Mouse (Mus musculus) liver, embryonic 16.5 days (tissue): ENCODE results near the gene Mto1. TPM values are rescaled to one million over a fixed set of nuclear protein-coding genes. Genes with fewer than 3 reads are reported as not detected.
"Not testable (repeated sequence)": the region's sequence is repeated elsewhere in the genome, so short reads cannot be mapped to it uniquely, and the experiment has no call there.

Source experiments
- ATAC-seq: fragments of 200-750 bp; cut with Nextera tagmentation; 2 replicates; pipeline ENCODE4 v1.8.0; 2017; ENCODE audit warnings: low read depth, mild to moderate bottlenecking, moderate number of reproducible peaks, moderate library complexity
- H3K27ac ChIP-seq: fragments of 300-500 bp; sonication (generic); 2 replicates; pipeline ENCODE4 v1.5.1; 2014; ENCODE audit warnings: mild to moderate bottlenecking, low read length
- H3K27me3 ChIP-seq: fragments of 300-500 bp; sonication (generic); 2 replicates; pipeline ENCODE4 v1.6.1; 2014; ENCODE audit warnings: low read depth, low read length, mixed read lengths; ENCODE audit not compliant: control insufficient read depth, insufficient read depth
- H3K36me3 ChIP-seq: fragments of 300-500 bp; sonication (generic); 2 replicates; pipeline ENCODE4 v1.6.1; 2014; ENCODE audit warnings: mild to moderate bottlenecking; ENCODE audit not compliant: control insufficient read depth, insufficient read depth
- H3K4me1 ChIP-seq: fragments of 300-500 bp; sonication (generic); 2 replicates; pipeline ENCODE4 v1.6.1; 2014; ENCODE audit warnings: low read depth, low read length, mixed read lengths; ENCODE audit not compliant: control insufficient read depth
- H3K4me2 ChIP-seq: fragments of 300-500 bp; sonication (generic); 2 replicates; pipeline ENCODE4 v1.6.1; 2014; ENCODE audit warnings: low read depth, low read length, mixed read lengths
- H3K4me3 ChIP-seq: fragments of 300-500 bp; sonication (generic); 2 replicates; pipeline ENCODE4 v1.5.1; 2014; ENCODE audit warnings: low read depth, mild to moderate bottlenecking, low read length
- H3K9ac ChIP-seq: fragments of 300-500 bp; sonication (generic); 2 replicates; pipeline ENCODE4 v1.6.1; 2014; ENCODE audit warnings: low read depth, low read length
- H3K9me3 ChIP-seq: fragments of 300-500 bp; sonication (generic); replicated peaks from 2 replicates; pipeline ENCODE4 v1.6.1; 2016; ENCODE audit warnings: low read length; ENCODE audit not compliant: control insufficient read depth
- WGBS: fragments of 180-500 bp; shearing (Covaris S2); extraction: QIAGEN DNeasy Blood & Tissue Kit; methylation state at CpG from one replicate; pipeline ENCODE4 v1.1.7; 2014; ENCODE audit not compliant: insufficient replicate concordance; 5-methylcytosine and 5-hydroxymethylcytosine counted together
- polyA plus RNA-seq: library from polyadenylated mRNA; unstranded; fragments of >200 nt; fragmentation: Nextera tagmentation; extraction: Ambion mirVana; gene quantifications from 2 replicates; pipeline ENCODE4 v1.2.1, GENCODE M21; 2015

Gene Mto1
- polyA plus RNA-seq, 1 experiment from 2014 or later = 17.9 TPM

GRCm38 (mm10) chr9:78479308-78479707, 31.3 kb downstream of the Mto1 start:
- H3K27ac ChIP-seq = peak overlapping the region; percentile 33; the same call in 1 of the 2 replicates
- not testable (repeated sequence) for ATAC-seq, H3K9me3 ChIP-seq, H3K27me3 ChIP-seq
- peaks cover 30% of the 10 kb centered on the region for H3K36me3 ChIP-seq
- peak overlapping the region; percentile 95 for H3K4me3 ChIP-seq
- WGBS = 26% methylated on average over 8 of the region's 8 CpGs
- peak overlapping the region; percentile 52 for H3K9ac ChIP-seq
- H3K4me1 ChIP-seq = peaks cover 12% of the 10 kb centered on the region
- peak overlapping the region; percentile 94 for H3K4me2 ChIP-seq

GRCm38 (mm10) chr9:78480227-78480626, 32.2 kb downstream of the Mto1 start:
- peak overlapping the region; percentile 97 for H3K27ac ChIP-seq
- not testable (repeated sequence) for ATAC-seq, H3K27me3 ChIP-seq, H3K9me3 ChIP-seq
- H3K36me3 ChIP-seq = peaks cover 30% of the 10 kb centered on the region
- peak overlapping the region; percentile 97 for H3K9ac ChIP-seq
- peaks cover 12% of the 10 kb centered on the region for H3K4me1 ChIP-seq
- peak overlapping the region; percentile 94 for H3K4me2 ChIP-seq
- 0% methylated on average over 13 of the region's 13 CpGs for WGBS
- H3K4me3 ChIP-seq = peak overlapping the region; percentile 95

GRCm38 (mm10) chr9:78480706-78481358, 32.8 kb downstream of the Mto1 start:
- Histone ChIP-seq H3K9ac (peak overlapping the region; percentile 97), H3K9me3 (no peaks in the 10 kb centered on the region), H3K27ac (peak overlapping the region; percentile 97), H3K4me2 (peak overlapping the region; percentile 94), H3K36me3 (peaks cover 30% of the 10 kb centered on the region), H3K4me3 (peak overlapping the region; percentile 95), H3K27me3 (no peaks in the 10 kb centered on the region), H3K4me1 (peaks cover 12% of the 10 kb centered on the region)
- under 1% methylated on average over 46 of the region's 46 CpGs for WGBS
- peak; percentile 33 for ATAC-seq

GRCm38 (mm10) chr9:78481423-78482331, 33.7 kb downstream of the Mto1 start:
- WGBS = under 1% methylated on average over 76 of the region's 77 CpGs
- ATAC-seq = peak; percentile 91

GRCm38 (mm10) chr9:78482386-78482785, 34.4 kb downstream of the Mto1 start:
- no peak for ATAC-seq
- WGBS = 33% methylated on average over 3 of the region's 3 CpGs

More at GRCm38 (mm10) chr9:78481423-78482331, 33.7 kb downstream of the Mto1 start:
- peak overlapping the region; percentile 95 for H3K4me3 ChIP-seq
- H3K4me2 ChIP-seq = peak overlapping the region; percentile 94
- H3K36me3 ChIP-seq = peaks cover 24% of the 10 kb centered on the region
- H3K9ac ChIP-seq = peak overlapping the region; percentile 97
- H3K27me3 ChIP-seq = no peaks in the 10 kb centered on the region
- H3K9me3 ChIP-seq = no peaks in the 10 kb centered on the region
- peaks cover 12% of the 10 kb centered on the region for H3K4me1 ChIP-seq
- peak overlapping the region; percentile 97 for H3K27ac ChIP-seq

GRCm38 (mm10) chr9:78484660-78485059, 36.7 kb downstream of the Mto1 start:
- Histone ChIP-seq H3K4me3 (no peak overlapping the region), H3K4me1 (peaks cover 14% of the 10 kb centered on the region), H3K4me2 (no peak overlapping the region), H3K27ac (no peak overlapping the region), H3K36me3 (peaks cover under 1% of the 10 kb centered on the region; the same call in 1 of the 2 replicates), H3K9ac (no peak overlapping the region), H3K27me3 (no peaks in the 10 kb centered on the region; the same call in 1 of the 2 replicates), H3K9me3 (no peaks in the 10 kb centered on the region)
- 67% methylated on average over 3 of the region's 3 CpGs for WGBS
- no peak for ATAC-seq

More at GRCm38 (mm10) chr9:78482386-78482785, 34.4 kb downstream of the Mto1 start:
- Histone ChIP-seq H3K9ac (peak overlapping the region; percentile 97), H3K27ac (peak overlapping the region; percentile 90), H3K9me3 (no peaks in the 10 kb centered on the region), H3K4me1 (peaks cover 12% of the 10 kb centered on the region), H3K4me2 (peak overlapping the region; percentile 94), H3K36me3 (peaks cover 17% of the 10 kb centered on the region), H3K4me3 (peak overlapping the region; percentile 95), H3K27me3 (no peaks in the 10 kb centered on the region)

GRCm38 (mm10) chr9:78488021-78488420, 40.0 kb downstream of the Mto1 start:
- not testable (repeated sequence) for ATAC-seq

GRCm38 (mm10) chr9:78488890-78489420, 40.9 kb downstream of the Mto1 start, which contains the start of gene Eef1a1:
TSS of gene Eef1a1 (minus strand) at chr9:78489151.
- Histone ChIP-seq H3K36me3 (no peaks in the 10 kb centered on the region), H3K27me3 (no peaks in the 10 kb centered on the region; the same call in 1 of the 2 replicates), H3K4me1 (peaks cover 3% of the 10 kb centered on the region), H3K4me3 (peak within 1 kb of the TSS; percentile 52), H3K4me2 (peak within 1 kb of the TSS; percentile 59), H3K9me3 (no peaks in the 10 kb centered on the region), H3K27ac (peak within 1 kb of the TSS; percentile 41), H3K9ac (peak within 1 kb of the TSS; percentile 43; the same call in 1 of the 2 replicates)
- peak; percentile 53; the same call in 1 of the 2 replicates for ATAC-seq
- 4% methylated on average over 16 of the region's 20 CpGs for WGBS

More at GRCm38 (mm10) chr9:78488021-78488420, 40.0 kb downstream of the Mto1 start:
- WGBS = 75% methylated on average over 5 of the region's 5 CpGs
- H3K9me3 ChIP-seq, H3K27ac ChIP-seq, H3K4me2 ChIP-seq, H3K4me3 ChIP-seq, H3K27me3 ChIP-seq, H3K4me1 ChIP-seq, H3K36me3 ChIP-seq, H3K9ac ChIP-seq: not testable (repeated sequence)
